Mouse (Mus musculus): ENCODE results near the gene Cbwd1.

The Cbwd1 gene

GRCm38 (mm10) chr19:24961172-24961962, at the start of gene Cbwd1:
Gene Cbwd1 (minus strand): TSS chr19:24961610.
- DNase-seq (ENCODE audit: low spot score), result peak; percentile 99

- no peak for DNase-seq (ENCODE audit: low spot score)
Observed at GRCm38 (mm10) chr19:25008509-25008908, 47.1 kb upstream of the Cbwd1 start.

- DNase-seq (ENCODE audit: low spot score), result no peak
Observed at GRCm38 (mm10) chr19:25006686-25007085, 45.3 kb upstream of the Cbwd1 start.

- peak; percentile 23 for DNase-seq (ENCODE audit: low spot score)
Observed at GRCm38 (mm10) chr19:25003810-25004209, 42.4 kb upstream of the Cbwd1 start.

- no peak for DNase-seq (ENCODE audit: low spot score)
Observed at GRCm38 (mm10) chr19:25002828-25003227, 41.4 kb upstream of the Cbwd1 start.

- DNase-seq (ENCODE audit: low spot score), result no peak
Observed at GRCm38 (mm10) chr19:25002032-25002431, 40.6 kb upstream of the Cbwd1 start.

- no peak for DNase-seq (ENCODE audit: low spot score)
Observed at GRCm38 (mm10) chr19:25000153-25000552, 38.7 kb upstream of the Cbwd1 start.

GRCm38 (mm10) chr19:24999201-24999886, 37.9 kb upstream of the Cbwd1 start, which contains the start of gene Dock8:
Gene Dock8 (plus strand): TSS chr19:24999534.
- DNase-seq (ENCODE audit: low spot score), result peak; percentile 66

- no peak for DNase-seq (ENCODE audit: low spot score)
Observed at GRCm38 (mm10) chr19:24998561-24998960, 37.2 kb upstream of the Cbwd1 start.

GRCm38 (mm10) chr19:24996815-24997704, 35.6 kb upstream of the Cbwd1 start:
- DNase-seq (ENCODE audit: low spot score), result no peak

GRCm38 (mm10) chr19:24994900-24995299, 33.5 kb upstream of the Cbwd1 start:
- DNase-seq (ENCODE audit: low spot score), result no peak

GRCm38 (mm10) chr19:24993526-24993925, 32.1 kb upstream of the Cbwd1 start:
- no peak for DNase-seq (ENCODE audit: low spot score)

GRCm38 (mm10) chr19:24990138-24990822, 28.9 kb upstream of the Cbwd1 start:
- no peak for DNase-seq (ENCODE audit: low spot score)

- no peak for DNase-seq (ENCODE audit: low spot score)
Observed at GRCm38 (mm10) chr19:24988831-24989230, 27.4 kb upstream of the Cbwd1 start.

GRCm38 (mm10) chr19:24987355-24987754, 25.9 kb upstream of the Cbwd1 start:
- DNase-seq (ENCODE audit: low spot score), result no peak

- DNase-seq (ENCODE audit: low spot score), result no peak
Observed at GRCm38 (mm10) chr19:24985045-24985444, 23.6 kb upstream of the Cbwd1 start.

GRCm38 (mm10) chr19:24983857-24984498, 22.6 kb upstream of the Cbwd1 start:
- no peak for DNase-seq (ENCODE audit: low spot score)

- no peak for DNase-seq (ENCODE audit: low spot score)
Observed at GRCm38 (mm10) chr19:24983050-24983449, 21.6 kb upstream of the Cbwd1 start.

GRCm38 (mm10) chr19:24981294-24981693, 19.9 kb upstream of the Cbwd1 start:
- no peak for DNase-seq (ENCODE audit: low spot score)

GRCm38 (mm10) chr19:24978852-24979842, 17.7 kb upstream of the Cbwd1 start:
- no peak for DNase-seq (ENCODE audit: low spot score)
